In genomic region chr9:108048566-108048955, GRCm38 (mm10) we compare ENCODE assay signal across 8 mouse cellular contexts. TPM values are rescaled to one million over a fixed set of nuclear protein-coding genes. Genes with fewer than 3 reads are reported as not detected.
DNase-seq lines count a peak whose midpoint lies in the region; ATAC-seq and TF ChIP-seq lines count a peak whose summit lies in the region.

No protein-coding gene starts in this region.

- ATAC-seq in hindbrain, embryonic 16.5 days = peak; percentile 43
- ATAC-seq in neural tube, embryonic 12.5 days (ENCODE audit: low FRiP score, low read depth) = peak; percentile 58
- no peak for ATAC-seq in frontal cortex, adult (ENCODE audit: low TSS enrichment)

- no peak for TF ChIP-seq POLR2A in liver, adult 2 months (IDR thresholded peaks at IDR 0.05; ENCODE audit: extremely low read depth, insufficient read depth, low read length)
- TF ChIP-seq POLR2A in cortical plate, adult 2 months (IDR thresholded peaks at IDR 0.05; ENCODE audit: extremely low read depth, insufficient read depth, low read length) = no peak

- no peaks in the 10 kb centered on the region for H3K9me3 ChIP-seq in hindbrain, embryonic 16.5 days (ENCODE audit: control insufficient read depth, low read length)
- no peaks in the 10 kb centered on the region for H3K9me3 ChIP-seq in neural tube, embryonic 12.5 days

- H3K4me3 ChIP-seq in liver, adult 2 months (ENCODE audit: insufficient read depth, low read depth, low read length) = peak overlapping the region; percentile 71
- H3K4me3 ChIP-seq in cortical plate, adult 2 months (ENCODE audit: insufficient read depth, low read length) = peak overlapping the region; percentile 6; the same call in 1 of the 2 replicates
- H3K4me3 ChIP-seq in hindbrain, embryonic 16.5 days (ENCODE audit: low read length) = peak overlapping the region; percentile 72
- peak overlapping the region; percentile 70 for H3K4me3 ChIP-seq in neural tube, embryonic 12.5 days

- no peak for DNase-seq in liver, adult 2 months (ENCODE audit: extremely low read depth, low read depth, low spot score)
- no peak for DNase-seq in liver
- DNase-seq in lung, postnatal 25 days (ENCODE audit: low spot score) = no peak
- DNase-seq in spleen, postnatal 36 days (ENCODE audit: low spot score in 2 of 2) = no peak

- H3K27ac ChIP-seq in liver, adult 2 months (replicated peaks; ENCODE audit: insufficient read depth, low read depth, low read length) = peak overlapping the region; percentile 43
- H3K27ac ChIP-seq in cortical plate, adult 2 months (ENCODE audit: insufficient read depth, low read length) = no peak overlapping the region
- H3K27ac ChIP-seq in hindbrain, embryonic 16.5 days (ENCODE audit: low read depth, low read length) = peak overlapping the region; percentile 70
- H3K27ac ChIP-seq in neural tube, embryonic 12.5 days = no peak overlapping the region

- H3K36me3 ChIP-seq in liver, adult 2 months (ENCODE audit: control insufficient read depth, insufficient read depth, low read length) = peaks cover 4% of the 10 kb centered on the region; the same call in 1 of the 2 replicates
- H3K36me3 ChIP-seq in hindbrain, embryonic 16.5 days (ENCODE audit: control insufficient read depth, insufficient read depth, low read length) = peaks cover 28% of the 10 kb centered on the region
- peaks cover 46% of the 10 kb centered on the region for H3K36me3 ChIP-seq in neural tube, embryonic 12.5 days

- peaks cover 23% of the 10 kb centered on the region for H3K4me1 ChIP-seq in liver, adult 2 months (ENCODE audit: control insufficient read depth, insufficient read depth, low read length)
- H3K4me1 ChIP-seq in cortical plate, adult 2 months (ENCODE audit: control insufficient read depth, insufficient read depth, low read length) = 0 out of 2 replicates have a peak, but pooled peaks cover 4% of the 10 kb centered on the region
- H3K4me1 ChIP-seq in hindbrain, embryonic 16.5 days (ENCODE audit: control insufficient read depth, insufficient read depth, low read depth, low read length) = peaks cover 21% of the 10 kb centered on the region
- H3K4me1 ChIP-seq in neural tube, embryonic 12.5 days = peaks cover 29% of the 10 kb centered on the region

- WGBS in liver, adult 2 months = 2% methylated on average over 19 of the region's 19 CpGs
- under 1% methylated on average over 17 of the region's 19 CpGs for WGBS in hindbrain, embryonic 16.5 days
- WGBS in neural tube, embryonic 12.5 days = under 1% methylated on average over 19 of the region's 19 CpGs

- peak overlapping the region; percentile 91 for H3K4me2 ChIP-seq in hindbrain, embryonic 16.5 days (ENCODE audit: low read length)
- H3K4me2 ChIP-seq in neural tube, embryonic 12.5 days (replicated peaks) = peak overlapping the region; percentile 86

- peaks cover 4% of the 10 kb centered on the region; the same call in 1 of the 2 replicates for H3K79me2 ChIP-seq in liver, adult 2 months (ENCODE audit: control insufficient read depth, insufficient read depth, low read length)

- no peaks in the 10 kb centered on the region for H3K27me3 ChIP-seq in liver, adult 2 months (ENCODE audit: control insufficient read depth, insufficient read depth, low read length)
- H3K27me3 ChIP-seq in hindbrain, embryonic 16.5 days (replicated peaks; ENCODE audit: control insufficient read depth, insufficient read depth, low read length) = no peaks in the 10 kb centered on the region
- H3K27me3 ChIP-seq in neural tube, embryonic 12.5 days (replicated peaks) = no peaks in the 10 kb centered on the region

- no peak for TF ChIP-seq CTCF in liver, adult 2 months (IDR thresholded peaks at IDR 0.05; ENCODE audit: low read depth, low read length)
- TF ChIP-seq CTCF in cortical plate, adult 2 months (IDR thresholded peaks at IDR 0.05; ENCODE audit: extremely low read depth, insufficient read depth, low read length) = no peak

- H3K9ac ChIP-seq in liver, adult 2 months (ENCODE audit: low read depth, low read length) = peak overlapping the region; percentile 62
- peak overlapping the region; percentile 66 for H3K9ac ChIP-seq in hindbrain, embryonic 16.5 days (ENCODE audit: low read depth, low read length)
- peak overlapping the region; percentile 45 for H3K9ac ChIP-seq in neural tube, embryonic 12.5 days

RNA-seq across cellular contexts. Expression of gene Gmppb, which starts 0.5 kb away (rescaled TPM):
- total RNA-seq in liver, adult 2 months (2014; rRNA removed) = 14.0 and 54.7 TPM in 2 replicates
- 16.5 and 21.4 TPM in 2 replicates for polyA plus RNA-seq in liver, adult 2 months (2012; rRNA removed)
- polyA plus RNA-seq in cortical plate, adult 2 months (2012; rRNA removed) = 14.4 and 14.5 TPM in 2 replicates
- polyA plus RNA-seq in hindbrain, embryonic 16.5 days (2015; fragmentation: Nextera tagmentation; extraction: Ambion mirVana) = 25.1 and 25.7 TPM in 2 replicates
- 18.3 and 23.5 TPM in 2 replicates for polyA plus RNA-seq in neural tube, embryonic 12.5 days (2016; fragmentation: Nextera tagmentation; extraction: Ambion mirVana)

RNA-seq across cellular contexts. Expression of gene Amigo3, which starts 4.4 kb away (rescaled TPM):
- total RNA-seq in liver, adult 2 months (2014; rRNA removed) = 0.37 and 0.47 TPM in 2 replicates
- 1.2 and 2.8 TPM in 2 replicates for polyA plus RNA-seq in liver, adult 2 months (2012; rRNA removed)
- polyA plus RNA-seq in cortical plate, adult 2 months (2012; rRNA removed) = 1.6 and 1.7 TPM in 2 replicates
- polyA plus RNA-seq in hindbrain, embryonic 16.5 days (2015; fragmentation: Nextera tagmentation; extraction: Ambion mirVana) = 2.1 and 2.4 TPM in 2 replicates
- 3.6 and 3.9 TPM in 2 replicates for polyA plus RNA-seq in neural tube, embryonic 12.5 days (2016; fragmentation: Nextera tagmentation; extraction: Ambion mirVana)

RNA-seq across cellular contexts. Expression of gene Mst1, which starts 31.7 kb away (rescaled TPM):
- total RNA-seq in liver, adult 2 months (2014; rRNA removed) = 143 and 177 TPM in 2 replicates
- 203 and 264 TPM in 2 replicates for polyA plus RNA-seq in liver, adult 2 months (2012; rRNA removed)
- 0.10 TPM in 1 of 2 replicates, not detected in the other for polyA plus RNA-seq in cortical plate, adult 2 months (2012; rRNA removed)
- polyA plus RNA-seq in hindbrain, embryonic 16.5 days (2015; fragmentation: Nextera tagmentation; extraction: Ambion mirVana) = not detected in 2 replicates
- polyA plus RNA-seq in neural tube, embryonic 12.5 days (2016; fragmentation: Nextera tagmentation; extraction: Ambion mirVana) = 0.44 and 0.46 TPM in 2 replicates

RNA-seq across cellular contexts. Expression of gene Rnf123, which starts 34.6 kb away (rescaled TPM):
- total RNA-seq in liver, adult 2 months (2014; rRNA removed) = 19.6 and 29.6 TPM in 2 replicates
- polyA plus RNA-seq in liver, adult 2 months (2012; rRNA removed) = 79.8 and 97.5 TPM in 2 replicates
- polyA plus RNA-seq in cortical plate, adult 2 months (2012; rRNA removed) = 76.2 and 82.3 TPM in 2 replicates
- polyA plus RNA-seq in hindbrain, embryonic 16.5 days (2015; fragmentation: Nextera tagmentation; extraction: Ambion mirVana) = 47.6 and 53.9 TPM in 2 replicates
- polyA plus RNA-seq in neural tube, embryonic 12.5 days (2016; fragmentation: Nextera tagmentation; extraction: Ambion mirVana) = 43.5 and 43.8 TPM in 2 replicates

RNA-seq across cellular contexts. Expression of gene Apeh, which starts 45.8 kb away (rescaled TPM):
- total RNA-seq in liver, adult 2 months (2014; rRNA removed) = 53.3 and 54.3 TPM in 2 replicates
- polyA plus RNA-seq in liver, adult 2 months (2012; rRNA removed) = 89.0 and 116 TPM in 2 replicates
- 26.1 TPM in 2 replicates for polyA plus RNA-seq in cortical plate, adult 2 months (2012; rRNA removed)
- polyA plus RNA-seq in hindbrain, embryonic 16.5 days (2015; fragmentation: Nextera tagmentation; extraction: Ambion mirVana) = 58.6 and 60.9 TPM in 2 replicates
- 57.6 and 63.4 TPM in 2 replicates for polyA plus RNA-seq in neural tube, embryonic 12.5 days (2016; fragmentation: Nextera tagmentation; extraction: Ambion mirVana)

Comparison
In these comparisons a context has a peak if more than half of its experiments do, and no peak if none do; other contexts are left out.
1. H3K27ac ChIP-seq: peak in liver, adult 2 months (single experiment) and hindbrain, embryonic 16.5 days (single experiment); none in cortical plate, adult 2 months (single experiment) and neural tube, embryonic 12.5 days (single experiment).
2. H3K4me3 ChIP-seq: peak in every context shown above with its lines; median percentile 72 in hindbrain, embryonic 16.5 days; 71 in liver, adult 2 months; 70 in neural tube, embryonic 12.5 days; 6 in cortical plate, adult 2 months.
3. RNA of gene Mst1, which starts 31.7 kb away (polyA plus RNA-seq): 203 to 264 TPM in liver, adult 2 months; 0.44 to 0.46 TPM in neural tube, embryonic 12.5 days, not detected in hindbrain, embryonic 16.5 days and 0.10 TPM in cortical plate, adult 2 months; every median in the first group is over 100 times any median in the second.
4. Peak in every context shown above with its lines, with median percentiles within 50 percentile points of each other: H3K9ac ChIP-seq.